ENCODE assay signal across 9 mouse cellular contexts in genomic region chr9:58442105-58443010, GRCm38 (mm10). TPM values are rescaled to one million over a fixed set of nuclear protein-coding genes. Genes with fewer than 3 reads are reported as not detected.
DNase-seq lines count a peak whose midpoint lies in the region; ATAC-seq and TF ChIP-seq lines count a peak whose summit lies in the region.
"Had no signal": no experiment of that assay in that cellular context is flagged by ENCODE, and none has a peak within 500 bp of the region (broad histone marks: within the 10 kb centered on the region; RNA-seq: fewer than 3 reads in every experiment).

No protein-coding gene starts in this region.

- H3K36me3 ChIP-seq in hindbrain, embryonic 10.5 days, result no peaks in the 10 kb centered on the region
- H3K36me3 ChIP-seq in hindbrain, embryonic 11.5 days (ENCODE audit: control insufficient read depth, insufficient read depth, low read length), result no peaks in the 10 kb centered on the region
- no peaks in the 10 kb centered on the region for H3K36me3 ChIP-seq in embryonic facial prominence, embryonic 14.5 days (ENCODE audit: control insufficient read depth, insufficient read depth, low read length)
- H3K36me3 ChIP-seq in limb, embryonic 14.5 days (ENCODE audit: control insufficient read depth, insufficient read depth, low read length), result no peaks in the 10 kb centered on the region
- H3K36me3 ChIP-seq: embryonic facial prominence, embryonic 12.5 days had no signal

- H3K4me1 ChIP-seq in hindbrain, embryonic 10.5 days (replicated peaks), result peaks cover 63% of the 10 kb centered on the region
- no peaks in the 10 kb centered on the region for H3K4me1 ChIP-seq in hindbrain, embryonic 11.5 days (replicated peaks; ENCODE audit: control insufficient read depth, insufficient read depth, low read length)
- H3K4me1 ChIP-seq in embryonic facial prominence, embryonic 14.5 days (ENCODE audit: control insufficient read depth, insufficient read depth, low read length), result peaks cover 13% of the 10 kb centered on the region
- peaks cover 16% of the 10 kb centered on the region for H3K4me1 ChIP-seq in limb, embryonic 14.5 days (ENCODE audit: control insufficient read depth, insufficient read depth, low read length)

- DNase-seq in hindbrain, embryonic 10.5 days (ENCODE audit: low spot score), result no peak
- no peak for DNase-seq in hindbrain, embryonic 11.5 days (ENCODE audit: low spot score)
- DNase-seq in MN1 (ENCODE audit: low spot score), result peak; percentile 72
- DNase-seq in embryonic facial prominence, embryonic 14.5 days (ENCODE audit: low spot score), result peak; percentile 84
- peak; percentile 57 for DNase-seq in limb, embryonic 14.5 days (ENCODE audit: low spot score)
- DNase-seq in kidney, postnatal 4 days, result no peak
- DNase-seq in cerebellum, adult 11-12 months, result no peak
- no peak for DNase-seq in spleen, postnatal 4 days (ENCODE audit: low spot score in 2 of 2)

- H3K9ac ChIP-seq in hindbrain, embryonic 11.5 days (ENCODE audit: low read depth, low read length), result no peak overlapping the region
- no peak overlapping the region; the same call in 1 of the 2 replicates for H3K9ac ChIP-seq in embryonic facial prominence, embryonic 14.5 days (ENCODE audit: low read depth, low read length)
- no peak overlapping the region for H3K9ac ChIP-seq in limb, embryonic 14.5 days (ENCODE audit: low read depth, low read length, severe bottlenecking)
- H3K9ac ChIP-seq: embryonic facial prominence, embryonic 12.5 days had no signal

- peak overlapping the region; percentile 36; the same call in 1 of the 2 replicates for H3K27ac ChIP-seq in hindbrain, embryonic 10.5 days
- H3K27ac ChIP-seq in hindbrain, embryonic 11.5 days (ENCODE audit: low read depth, low read length), result no peak overlapping the region
- peak overlapping the region; percentile 46 for H3K27ac ChIP-seq in embryonic facial prominence, embryonic 14.5 days (replicated peaks; ENCODE audit: low read depth, low read length)
- peak overlapping the region; percentile 10; the same call in 1 of the 2 replicates for H3K27ac ChIP-seq in limb, embryonic 14.5 days (replicated peaks; ENCODE audit: low read depth, low read length)
- H3K27ac ChIP-seq: embryonic facial prominence, embryonic 12.5 days had no signal

- no peak overlapping the region for H3K4me3 ChIP-seq in hindbrain, embryonic 10.5 days
- no peak overlapping the region for H3K4me3 ChIP-seq in hindbrain, embryonic 11.5 days (ENCODE audit: low read depth, low read length)
- H3K4me3 ChIP-seq in embryonic facial prominence, embryonic 14.5 days (ENCODE audit: low read depth, low read length), result no peak overlapping the region
- no peak overlapping the region for H3K4me3 ChIP-seq in limb, embryonic 14.5 days (replicated peaks; ENCODE audit: low read length)
- H3K4me3 ChIP-seq: embryonic facial prominence, embryonic 12.5 days had no signal

- no peak for TF ChIP-seq POLR2A in limb, embryonic 14.5 days (IDR thresholded peaks at IDR 0.05; ENCODE audit: borderline replicate concordance, extremely low read depth, insufficient read depth, insufficient read length)

- WGBS in hindbrain, embryonic 10.5 days, result 58% methylated on average over 7 of the region's 7 CpGs
- WGBS in hindbrain, embryonic 11.5 days, result 65% methylated on average over 7 of the region's 7 CpGs
- WGBS in embryonic facial prominence, embryonic 14.5 days, result 28% methylated on average over 7 of the region's 7 CpGs
- WGBS in limb, embryonic 14.5 days, result 34% methylated on average over 7 of the region's 7 CpGs

- peaks cover 3% of the 10 kb centered on the region; the same call in 1 of the 2 replicates for H3K27me3 ChIP-seq in hindbrain, embryonic 10.5 days (ENCODE audit: insufficient read depth, poor library complexity, severe bottlenecking)
- H3K27me3 ChIP-seq in hindbrain, embryonic 11.5 days (ENCODE audit: control insufficient read depth, insufficient read depth, low read length), result no peaks in the 10 kb centered on the region
- no peaks in the 10 kb centered on the region for H3K27me3 ChIP-seq in embryonic facial prominence, embryonic 14.5 days (replicated peaks; ENCODE audit: control insufficient read depth, insufficient read depth, low read length)
- no peaks in the 10 kb centered on the region for H3K27me3 ChIP-seq in limb, embryonic 14.5 days (ENCODE audit: control insufficient read depth, insufficient read depth, low read length)
- H3K27me3 ChIP-seq: embryonic facial prominence, embryonic 12.5 days had no signal

- ATAC-seq in hindbrain, embryonic 11.5 days (ENCODE audit: low FRiP score), result no peak
- 0 out of 2 replicates have a peak, but pooled peaks have one; percentile 58 for ATAC-seq in embryonic facial prominence, embryonic 14.5 days (ENCODE audit: low read depth)
- peak; percentile 55; the same call in 1 of the 2 replicates for ATAC-seq in limb, embryonic 14.5 days (ENCODE audit: low FRiP score, low read depth)

- H3K9me3 ChIP-seq in hindbrain, embryonic 10.5 days, result no peaks in the 10 kb centered on the region
- no peaks in the 10 kb centered on the region for H3K9me3 ChIP-seq in hindbrain, embryonic 11.5 days (ENCODE audit: control insufficient read depth, low read length)
- H3K9me3 ChIP-seq in embryonic facial prominence, embryonic 14.5 days (ENCODE audit: control insufficient read depth, low read length), result no peaks in the 10 kb centered on the region
- no peaks in the 10 kb centered on the region for H3K9me3 ChIP-seq in limb, embryonic 14.5 days (ENCODE audit: control insufficient read depth, low read length)
- H3K9me3 ChIP-seq: embryonic facial prominence, embryonic 12.5 days had no signal

- no peak overlapping the region for H3K4me2 ChIP-seq in hindbrain, embryonic 11.5 days (replicated peaks; ENCODE audit: low read depth, low read length)
- H3K4me2 ChIP-seq in embryonic facial prominence, embryonic 14.5 days (ENCODE audit: low read depth, low read length), result no peak overlapping the region; the same call in 1 of the 2 replicates
- no peak overlapping the region for H3K4me2 ChIP-seq in limb, embryonic 14.5 days (replicated peaks; ENCODE audit: low read depth, low read length, severe bottlenecking)
- H3K4me2 ChIP-seq: embryonic facial prominence, embryonic 12.5 days had no signal

RNA-seq across cellular contexts. Expression of gene Insyn1, which starts 46.0 kb away (rescaled TPM):
- 1.1 and 2.1 TPM in 2 replicates for polyA plus RNA-seq in hindbrain, embryonic 10.5 days (2016; fragmentation: Nextera tagmentation; extraction: Ambion mirVana)
- 2.3 and 2.6 TPM in 2 replicates for polyA plus RNA-seq in hindbrain, embryonic 11.5 days (2014; fragmentation: Nextera tagmentation; extraction: Ambion mirVana)
- polyA plus RNA-seq in embryonic facial prominence, embryonic 14.5 days (2014; fragmentation: Nextera tagmentation; extraction: Ambion mirVana), result 4.9 and 5.0 TPM in 2 replicates
- 23.9 and 28.1 TPM in 2 replicates for polyA plus RNA-seq in limb, embryonic 14.5 days (2012; rRNA removed)
- 6.5 and 8.2 TPM in 2 replicates for polyA plus RNA-seq in limb, embryonic 14.5 days (2014; fragmentation: Nextera tagmentation; extraction: Ambion mirVana)

Comparison
In these comparisons a context has a peak if more than half of its experiments do, and no peak if none do; other contexts are left out.
1. DNase-seq: peak in MN1 (single experiment), embryonic facial prominence, embryonic 14.5 days (single experiment) and limb, embryonic 14.5 days (single experiment); none in hindbrain, embryonic 10.5 days (single experiment), hindbrain, embryonic 11.5 days (single experiment), kidney, postnatal 4 days (0 of 2), cerebellum, adult 11-12 months (single experiment) and spleen, postnatal 4 days (0 of 2).